Mouse (Mus musculus) forebrain, embryonic 15.5 days (tissue): Measurements from ENCODE around the gene Bcor. TPM values are rescaled to one million over a fixed set of nuclear protein-coding genes. Genes with fewer than 3 reads are reported as not detected.

Experiments used
- ATAC-seq: fragments of 200-750 bp; cut with Nextera tagmentation; replicated peaks from 2 replicates; pipeline ENCODE4 v1.8.0; 2017; ENCODE audit warnings: mild to moderate bottlenecking, moderate TSS enrichment, moderate library complexity
- H3K27ac ChIP-seq: fragments of 300-500 bp; sonication (generic); replicated peaks from 2 replicates; pipeline ENCODE4 v1.5.1; 2015; ENCODE audit warnings: mild to moderate bottlenecking, inconsistent platforms
- H3K27me3 ChIP-seq: fragments of 300-500 bp; sonication (generic); 2 replicates; pipeline ENCODE4 v1.6.1; 2015; ENCODE audit warnings: inconsistent platforms
- H3K36me3 ChIP-seq: fragments of 300-500 bp; sonication (generic); 2 replicates; pipeline ENCODE4 v1.6.1; 2015; ENCODE audit warnings: mild to moderate bottlenecking, inconsistent platforms
- H3K4me1 ChIP-seq: fragments of 300-500 bp; sonication (generic); 2 replicates; pipeline ENCODE4 v1.6.1; 2015; ENCODE audit warnings: inconsistent platforms
- H3K4me2 ChIP-seq: fragments of 300-500 bp; sonication (generic); replicated peaks from 2 replicates; pipeline ENCODE4 v1.6.1; 2015; ENCODE audit warnings: mild to moderate bottlenecking, inconsistent platforms
- H3K4me3 ChIP-seq: fragments of 300-500 bp; sonication (generic); 2 replicates; pipeline ENCODE4 v1.5.1; 2015; ENCODE audit warnings: mild to moderate bottlenecking, inconsistent platforms
- H3K9ac ChIP-seq: fragments of 300-500 bp; sonication (generic); replicated peaks from 2 replicates; pipeline ENCODE4 v1.6.1; 2015; ENCODE audit warnings: mild to moderate bottlenecking, inconsistent platforms
- H3K9me3 ChIP-seq: fragments of 300-500 bp; sonication (generic); 2 replicates; pipeline ENCODE4 v1.6.1; 2016; ENCODE audit warnings: inconsistent platforms
- WGBS: fragments of 180-500 bp; shearing (Covaris S2); methylation state at CpG from one replicate; pipeline ENCODE4 v1.1.7; 2015; ENCODE audit warnings: mixed read lengths; 5-methylcytosine and 5-hydroxymethylcytosine counted together
- polyA plus RNA-seq: library from polyadenylated mRNA; unstranded; fragments of >200 nt; fragmentation: Nextera tagmentation; extraction: Ambion mirVana; gene quantifications from 2 replicates; pipeline ENCODE4 v1.2.1, GENCODE M21; 2015

Gene Bcor
- polyA plus RNA-seq, 1 experiment from 2014 or later: 18.6 TPM

DNA sequence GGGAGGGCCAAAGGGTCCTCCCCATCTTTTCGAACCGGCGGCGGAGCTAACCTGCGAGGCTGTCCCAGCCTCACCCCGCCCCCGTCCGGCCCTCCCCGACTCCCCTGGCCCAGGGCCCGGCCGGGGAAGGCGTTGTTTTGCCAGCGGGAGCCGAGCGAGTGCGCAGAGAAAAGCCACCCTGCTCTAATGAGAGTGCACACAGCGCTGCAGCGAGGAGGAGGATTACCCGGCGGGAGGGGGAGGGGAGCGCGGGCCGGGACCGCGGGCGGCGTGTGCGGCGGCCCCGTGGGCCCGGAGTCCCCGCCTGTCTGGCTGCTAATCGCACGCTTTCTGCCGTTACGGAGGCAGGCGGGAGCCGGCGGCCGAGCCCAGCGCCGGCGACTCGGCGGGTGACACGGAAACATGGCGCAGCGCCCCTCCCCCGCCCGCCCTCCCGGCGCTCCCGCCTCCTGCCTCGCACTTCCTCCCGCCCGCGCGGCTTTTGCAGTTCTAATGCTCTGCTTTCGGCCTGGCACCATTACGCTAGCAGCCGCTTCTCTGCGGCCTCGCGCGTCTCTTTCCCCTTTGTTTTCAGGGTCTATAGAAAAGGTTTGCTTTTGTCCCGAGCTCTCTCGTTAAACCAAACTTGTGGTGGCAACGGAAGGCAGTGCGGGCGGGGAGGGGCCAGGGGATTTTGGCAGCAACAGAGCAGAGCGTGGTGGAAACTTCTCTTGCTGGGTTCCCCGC, 71.7 kb downstream of the Bcor start:
- Histone ChIP-seq H3K9me3 (no peaks in the 10 kb centered on the region), H3K4me3 (peak overlapping the region; percentile 51), H3K36me3 (no peaks in the 10 kb centered on the region), H3K27me3 (peaks cover 25% of the 10 kb centered on the region), H3K4me1 (peaks cover 49% of the 10 kb centered on the region), H3K4me2 (peak overlapping the region; percentile 86), H3K9ac (peak overlapping the region; percentile 66), H3K27ac (peak overlapping the region; percentile 98)
- 2% methylated on average over 54 of the region's 72 CpGs for WGBS
- peak; percentile 76 for ATAC-seq

DNA sequence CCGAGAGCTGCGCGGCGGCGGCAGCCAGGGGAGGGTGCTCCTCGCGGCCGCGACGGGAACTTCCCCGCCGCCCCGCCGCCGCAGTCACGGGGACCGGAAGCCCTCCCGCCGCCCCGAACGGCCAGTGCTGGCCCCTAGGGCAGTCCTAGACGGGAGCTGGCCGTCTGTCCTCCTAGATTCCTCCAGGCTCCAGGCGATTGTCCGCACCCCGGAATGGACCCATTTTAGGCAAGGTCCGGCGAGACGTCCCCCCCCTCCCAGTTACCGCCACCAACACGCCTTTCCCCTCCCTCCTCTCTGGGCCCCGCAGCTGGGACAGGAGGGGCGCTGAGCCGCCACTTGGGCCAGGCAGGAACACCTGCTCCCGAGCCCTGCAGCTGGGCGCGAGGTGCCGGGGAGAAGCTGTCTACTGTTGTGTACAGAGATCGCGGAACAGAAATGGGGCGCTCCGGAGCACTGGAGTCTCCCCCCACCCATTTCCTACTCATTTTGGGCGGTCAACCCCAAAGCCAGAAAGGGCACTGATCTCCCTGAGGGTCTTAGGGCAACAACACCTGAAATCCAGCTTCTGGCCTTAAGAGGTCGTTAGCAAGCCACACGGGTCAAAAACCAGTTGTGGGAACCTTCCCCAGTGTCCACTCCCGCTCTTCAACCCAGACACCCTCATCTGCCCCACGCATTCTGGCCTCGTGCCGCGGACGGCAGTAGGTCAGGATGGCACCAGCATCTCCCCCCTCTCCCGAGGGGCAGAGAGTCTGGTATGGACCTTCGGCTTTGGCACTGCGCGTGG, 72.4 kb downstream of the Bcor start:
- WGBS: 3% methylated on average over 37 of the region's 55 CpGs
- H3K27me3 ChIP-seq: peaks cover 25% of the 10 kb centered on the region
- ATAC-seq: 0 out of 2 replicates have a peak, but pooled peaks have one; percentile 11

DNA sequence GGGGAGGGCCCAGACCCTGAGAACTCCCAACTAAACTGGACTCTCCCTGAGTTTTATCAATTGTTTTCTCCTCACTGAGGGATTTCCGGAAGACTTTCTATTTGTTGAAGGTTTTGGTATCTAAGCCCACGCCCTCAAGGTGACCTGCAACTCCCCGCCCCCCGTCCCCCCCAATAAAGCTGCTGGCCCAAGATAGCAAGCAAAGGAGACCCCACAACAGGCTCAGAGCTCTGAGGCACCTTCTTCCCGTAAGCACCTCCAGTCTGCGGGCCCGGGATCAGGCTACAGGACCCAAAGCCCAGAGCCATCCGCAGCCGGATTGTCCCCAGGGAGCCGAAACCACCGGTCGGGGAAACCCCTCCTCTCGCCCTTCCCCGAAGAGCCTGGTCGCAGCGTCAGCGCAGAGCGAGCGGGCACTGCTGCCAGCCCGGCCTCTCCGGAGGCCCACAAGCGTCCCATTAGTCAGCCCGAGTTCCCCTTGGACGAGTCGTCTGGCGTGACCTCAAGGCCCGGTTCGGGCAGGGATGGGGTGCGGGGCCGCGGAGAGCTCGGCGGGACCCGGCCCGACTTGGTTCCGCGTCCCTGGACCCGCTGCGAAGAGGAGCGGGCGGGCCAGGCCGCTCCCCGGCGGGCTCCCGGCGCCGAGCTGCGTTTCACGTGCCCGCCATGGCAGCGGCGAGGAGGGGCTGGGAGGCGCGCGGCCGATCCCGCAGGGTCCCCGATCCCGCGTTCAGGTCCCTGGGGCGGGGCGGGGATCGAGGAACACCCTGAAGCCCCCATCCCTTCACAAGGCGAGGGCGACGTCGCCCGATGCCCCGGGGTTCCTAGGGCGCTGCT, 73.3 kb downstream of the Bcor start:
- Histone ChIP-seq H3K4me3 (peak overlapping the region; percentile 51), H3K4me1 (peaks cover 49% of the 10 kb centered on the region), H3K27ac (peak overlapping the region; percentile 98), H3K27me3 (peaks cover 24% of the 10 kb centered on the region), H3K9me3 (no peaks in the 10 kb centered on the region), H3K4me2 (peak overlapping the region; percentile 86), H3K36me3 (no peaks in the 10 kb centered on the region), H3K9ac (peak overlapping the region; percentile 66)
- 5% methylated on average over 64 of the region's 70 CpGs for WGBS
- no peak for ATAC-seq

More for the DNA sequence above, 72.4 kb downstream of the Bcor start:
- Histone ChIP-seq H3K4me1 (peaks cover 49% of the 10 kb centered on the region), H3K9ac (peak overlapping the region; percentile 66), H3K4me2 (peak overlapping the region; percentile 86), H3K27ac (peak overlapping the region; percentile 98), H3K9me3 (no peaks in the 10 kb centered on the region), H3K36me3 (no peaks in the 10 kb centered on the region), H3K4me3 (peak overlapping the region; percentile 51)

DNA sequence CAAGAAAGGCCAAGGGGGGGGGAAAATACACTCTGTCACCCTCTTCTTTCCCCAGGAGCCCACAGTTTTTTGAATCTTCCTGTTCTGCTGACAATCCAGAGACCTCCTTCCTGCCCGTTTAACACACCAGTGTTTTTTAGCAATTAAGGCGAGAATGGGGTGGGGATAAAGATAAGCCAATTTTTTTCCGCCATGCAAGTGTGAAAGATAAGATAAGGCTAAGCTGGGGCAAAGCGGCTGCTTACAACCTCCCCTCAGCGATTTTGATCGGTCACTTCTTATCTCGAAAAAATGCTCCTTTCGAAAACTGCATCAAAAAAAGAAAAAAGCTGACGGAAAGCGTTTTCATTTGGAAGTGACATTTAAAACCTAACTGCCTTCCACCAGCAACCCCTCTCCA, 74.2 kb downstream of the Bcor start:
- Histone ChIP-seq H3K4me3 (no peak overlapping the region), H3K36me3 (no peaks in the 10 kb centered on the region), H3K4me1 (peaks cover 59% of the 10 kb centered on the region), H3K9ac (no peak overlapping the region), H3K27ac (no peak overlapping the region), H3K9me3 (no peaks in the 10 kb centered on the region), H3K27me3 (peaks cover 24% of the 10 kb centered on the region), H3K4me2 (no peak overlapping the region)
- WGBS: 49% methylated on average over 10 of the region's 10 CpGs
- no peak for ATAC-seq

DNA sequence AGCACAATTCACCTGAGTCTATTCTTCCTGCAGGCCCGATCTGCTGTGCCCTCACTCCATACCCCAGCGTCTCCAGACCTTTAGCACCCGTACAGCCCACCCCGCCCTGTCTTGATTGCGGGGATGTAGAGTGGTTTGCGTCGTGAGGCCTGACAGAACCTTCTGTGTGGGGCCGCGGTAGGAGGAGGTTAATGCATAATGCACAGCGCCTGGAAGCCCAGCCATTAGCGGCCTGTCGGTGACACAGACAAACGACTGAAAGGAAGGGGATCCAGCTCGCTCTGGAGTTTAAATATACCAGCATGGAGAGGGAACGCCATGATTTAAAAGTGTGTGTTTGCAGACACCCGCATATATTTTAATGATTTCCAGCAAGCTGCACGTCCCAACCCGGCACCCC, 74.9 kb downstream of the Bcor start:
- H3K9ac ChIP-seq: no peak overlapping the region
- WGBS: 12% methylated on average over 18 of the region's 18 CpGs

DNA sequence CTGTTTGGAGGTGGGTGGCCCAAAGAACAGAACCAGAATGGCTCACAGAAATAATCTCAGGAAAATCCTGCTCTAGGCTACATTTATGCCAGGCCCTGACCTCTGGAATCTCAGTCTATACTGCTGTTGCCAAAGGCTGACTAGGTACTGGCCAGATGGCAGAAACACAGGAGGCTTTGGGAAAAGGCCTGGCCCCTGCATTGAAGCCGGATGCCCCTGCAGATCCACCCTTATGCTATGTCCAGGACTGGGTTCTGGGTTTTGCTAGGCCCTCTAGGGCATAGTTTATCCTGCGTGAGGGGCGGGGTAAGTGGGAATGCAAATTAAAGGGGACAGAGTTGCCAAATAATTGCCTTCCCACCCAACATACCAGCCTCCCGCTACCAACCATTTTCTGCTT, 75.5 kb downstream of the Bcor start:
- no peak overlapping the region for H3K4me3 ChIP-seq
- H3K9me3 ChIP-seq: no peaks in the 10 kb centered on the region
- H3K4me1 ChIP-seq: peaks cover 48% of the 10 kb centered on the region
- H3K9ac ChIP-seq: no peak overlapping the region
- no peaks in the 10 kb centered on the region for H3K36me3 ChIP-seq
- peaks cover 22% of the 10 kb centered on the region for H3K27me3 ChIP-seq
- H3K4me2 ChIP-seq: no peak overlapping the region
- no peak overlapping the region for H3K27ac ChIP-seq
- no peak for ATAC-seq
- WGBS: 52% methylated on average over 4 of the region's 4 CpGs

More for the DNA sequence above, 74.9 kb downstream of the Bcor start:
- peaks cover 54% of the 10 kb centered on the region for H3K4me1 ChIP-seq
- no peaks in the 10 kb centered on the region for H3K36me3 ChIP-seq
- no peaks in the 10 kb centered on the region for H3K9me3 ChIP-seq
- ATAC-seq: no peak
- H3K4me3 ChIP-seq: no peak overlapping the region
- no peak overlapping the region for H3K4me2 ChIP-seq
- no peak overlapping the region for H3K27ac ChIP-seq
- peaks cover 24% of the 10 kb centered on the region for H3K27me3 ChIP-seq

DNA sequence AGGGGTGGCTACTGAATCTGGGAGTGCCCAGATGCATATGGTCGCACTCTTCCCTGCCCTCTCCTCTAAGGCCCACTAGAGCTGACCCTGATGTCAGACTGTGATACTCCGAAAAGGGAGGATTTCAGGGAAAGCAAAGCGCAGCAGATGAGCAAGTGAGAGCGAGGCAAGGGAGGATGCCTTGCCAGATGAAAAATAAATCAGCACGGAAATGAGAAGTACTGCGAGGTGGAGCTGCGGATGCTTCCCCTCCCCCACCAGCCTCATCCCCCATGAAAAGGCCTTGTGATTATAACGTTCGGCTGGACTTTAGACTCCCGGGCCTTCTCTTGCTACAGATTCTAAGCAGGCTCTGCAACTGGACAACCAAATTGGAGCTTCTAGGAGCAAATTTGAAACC, 76.5 kb downstream of the Bcor start:
- Histone ChIP-seq H3K4me1 (peaks cover 38% of the 10 kb centered on the region), H3K9me3 (no peaks in the 10 kb centered on the region), H3K9ac (no peak overlapping the region), H3K4me3 (no peak overlapping the region), H3K4me2 (no peak overlapping the region), H3K27ac (no peak overlapping the region), H3K27me3 (peaks cover 24% of the 10 kb centered on the region), H3K36me3 (no peaks in the 10 kb centered on the region)
- no peak for ATAC-seq
- WGBS: 39% methylated on average over 10 of the region's 10 CpGs

DNA sequence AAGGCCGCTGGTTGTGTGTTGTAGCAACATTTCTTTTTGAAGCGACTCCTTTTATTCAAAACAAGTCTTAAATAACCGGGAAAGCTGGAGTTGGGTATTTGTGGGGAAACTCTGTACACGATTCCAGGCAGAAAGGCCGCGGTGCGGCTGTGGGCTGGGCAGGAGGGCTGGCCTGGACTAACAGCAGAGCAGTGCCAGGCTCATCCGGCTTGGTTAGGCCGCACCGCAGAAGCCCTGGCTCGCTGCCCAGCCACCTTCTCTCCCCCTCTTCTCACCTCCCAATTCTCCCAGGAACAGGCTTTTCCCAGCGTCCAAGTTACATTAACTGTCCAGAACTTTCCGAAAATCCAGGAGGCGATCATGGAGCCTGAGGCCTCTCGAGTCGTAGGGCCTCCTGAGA, 77.4 kb downstream of the Bcor start:
- H3K9ac ChIP-seq: no peak overlapping the region
- H3K4me2 ChIP-seq: no peak overlapping the region
- H3K4me1 ChIP-seq: peaks cover 34% of the 10 kb centered on the region
- H3K4me3 ChIP-seq: no peak overlapping the region
- 19% methylated on average over 16 of the region's 16 CpGs for WGBS
- no peaks in the 10 kb centered on the region for H3K9me3 ChIP-seq
- no peaks in the 10 kb centered on the region for H3K36me3 ChIP-seq
- no peak overlapping the region for H3K27ac ChIP-seq
- H3K27me3 ChIP-seq: peaks cover 20% of the 10 kb centered on the region
- no peak for ATAC-seq

DNA sequence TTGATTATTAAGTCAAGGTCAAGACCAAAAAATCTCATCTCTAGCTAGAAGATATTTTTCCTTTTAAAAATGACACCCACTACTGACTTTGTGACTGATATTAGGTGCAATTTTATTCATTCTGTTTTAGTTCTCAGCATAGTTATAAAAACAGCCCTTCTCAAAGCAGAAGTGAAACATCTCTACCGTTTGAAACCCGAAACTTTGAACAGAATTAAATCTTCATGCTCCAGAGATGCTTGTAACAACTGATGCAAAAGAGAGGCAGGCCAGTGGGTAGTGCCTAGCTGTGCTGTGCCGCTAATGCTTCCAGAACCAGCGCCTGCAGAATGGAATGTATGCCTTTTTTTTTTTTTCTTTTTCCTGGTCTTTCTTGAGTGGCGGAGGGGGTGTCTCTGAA, 78.0 kb downstream of the Bcor start:
- H3K9ac ChIP-seq: no peak overlapping the region
- no peaks in the 10 kb centered on the region for H3K9me3 ChIP-seq
- H3K4me1 ChIP-seq: peaks cover 30% of the 10 kb centered on the region
- H3K4me2 ChIP-seq: no peak overlapping the region
- no peak overlapping the region for H3K27ac ChIP-seq
- no peak for ATAC-seq
- H3K4me3 ChIP-seq: no peak overlapping the region
- 46% methylated on average over 5 of the region's 5 CpGs for WGBS
- no peaks in the 10 kb centered on the region for H3K36me3 ChIP-seq
- peaks cover 24% of the 10 kb centered on the region; the same call in 1 of the 2 replicates for H3K27me3 ChIP-seq

DNA sequence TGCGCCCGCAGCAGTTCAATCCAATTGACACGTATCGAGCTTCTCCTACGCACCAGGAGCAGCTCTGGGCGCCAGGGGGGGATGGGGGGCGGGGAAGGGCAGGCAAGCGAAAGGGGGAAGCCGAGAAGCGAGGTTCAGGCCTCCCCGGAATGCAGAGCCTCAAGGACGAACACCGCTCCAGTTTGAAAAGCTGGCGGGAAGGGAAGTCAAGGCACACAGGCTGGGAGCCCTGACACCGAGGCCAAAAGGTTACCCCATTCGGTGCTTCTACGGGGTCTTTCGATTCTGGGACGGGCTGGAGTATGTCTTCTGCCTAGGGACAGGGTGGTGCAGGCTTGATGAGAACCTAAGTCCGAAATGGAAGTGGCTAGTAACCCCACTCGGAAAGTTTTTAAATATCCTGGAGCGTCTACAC, 78.4 kb downstream of the Bcor start:
- H3K4me1 ChIP-seq: peaks cover 30% of the 10 kb centered on the region
- no peaks in the 10 kb centered on the region for H3K36me3 ChIP-seq
- H3K9ac ChIP-seq: no peak overlapping the region
- no peak overlapping the region for H3K27ac ChIP-seq
- no peak for ATAC-seq
- H3K9me3 ChIP-seq: no peaks in the 10 kb centered on the region
- peak overlapping the region; percentile 70 for H3K4me3 ChIP-seq
- peaks cover 28% of the 10 kb centered on the region; the same call in 1 of the 2 replicates for H3K27me3 ChIP-seq
- 17% methylated on average over 22 of the region's 22 CpGs for WGBS
- peak overlapping the region; percentile 67 for H3K4me2 ChIP-seq

DNA sequence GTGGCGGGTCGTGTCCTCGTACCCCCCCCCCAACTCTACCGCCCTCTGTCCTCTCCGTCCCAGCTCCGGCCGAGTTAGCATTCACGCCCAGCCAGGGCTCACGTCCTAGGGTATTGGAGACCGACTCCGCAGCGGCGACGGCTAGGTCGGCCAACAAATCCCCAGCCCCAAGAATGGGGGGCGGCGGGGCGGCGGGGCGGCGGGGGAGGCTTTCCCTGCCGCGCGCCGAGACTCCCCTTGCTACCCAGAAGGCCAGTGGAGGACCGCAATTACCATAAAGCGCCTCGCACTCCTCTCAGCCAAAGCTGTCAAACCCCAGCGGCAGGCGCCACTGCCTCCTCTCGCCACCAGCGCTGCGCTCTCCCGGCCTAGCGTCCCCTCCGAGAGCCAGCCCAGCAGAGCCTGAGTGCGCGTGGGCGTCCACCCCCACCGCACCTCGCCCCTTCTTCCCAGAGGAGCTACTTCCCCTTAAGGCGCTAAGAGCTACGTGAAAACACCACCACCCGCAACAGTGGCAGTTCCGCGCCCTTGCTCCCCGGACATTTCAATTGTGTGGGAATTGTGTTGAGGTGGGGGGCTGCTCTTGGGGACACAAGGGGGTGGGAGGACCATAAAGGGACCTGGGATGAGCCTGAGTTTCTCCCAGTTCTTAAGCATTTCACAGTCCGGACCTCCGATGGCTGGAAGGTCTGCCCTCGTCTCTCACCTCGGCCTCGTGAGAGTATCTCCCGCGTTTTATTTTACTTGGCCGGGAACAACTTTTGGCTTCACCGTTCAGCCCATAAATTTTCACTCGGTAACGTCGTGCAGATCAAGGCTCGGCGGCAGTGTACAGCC, 79.0 kb downstream of the Bcor start:
- ATAC-seq: peak; percentile 18; the same call in 1 of the 2 replicates

More for the DNA sequence above, 79.0 kb downstream of the Bcor start:
- Histone ChIP-seq H3K4me1 (peaks cover 30% of the 10 kb centered on the region), H3K9ac (peak overlapping the region; percentile 77), H3K4me2 (peak overlapping the region; percentile 67), H3K27ac (peak overlapping the region; percentile 92), H3K36me3 (no peaks in the 10 kb centered on the region), H3K9me3 (no peaks in the 10 kb centered on the region), H3K4me3 (peak overlapping the region; percentile 70), H3K27me3 (peaks cover 31% of the 10 kb centered on the region; the same call in 1 of the 2 replicates)
- 5% methylated on average over 56 of the region's 61 CpGs for WGBS
